Mouse (Mus musculus): Measurements from ENCODE around the gene Rgs6.

- TF ChIP-seq GATA1 (IDR thresholded peaks at IDR 0.05; ENCODE audit: borderline replicate concordance, low read length) (no peak), FLI1 (IDR thresholded peaks at IDR 0.05; ENCODE audit: low read length) (no peak)
Measured at GRCm38 (mm10) chr12:82971176-82971575, 383.1 kb downstream of the Rgs6 start.

Measured in megakaryocyte, embryonic 14.5 days (primary cell).